Mouse (Mus musculus) neural tube, embryonic 14.5 days (tissue): ENCODE measurements around the gene Msantd3. TPM values are rescaled to one million over a fixed set of nuclear protein-coding genes. Genes with fewer than 3 reads are reported as not detected.

Experiments used
- ATAC-seq: fragments of 200-750 bp; cut with Nextera tagmentation; 2 replicates; pipeline ENCODE4 v1.8.0; 2017; ENCODE audit warnings: low read depth, mild to moderate bottlenecking, moderate TSS enrichment, moderate library complexity
- H3K27ac ChIP-seq: fragments of 300-500 bp; sonication (generic); 2 replicates; pipeline ENCODE4 v1.5.1; 2014; ENCODE audit warnings: low read depth, mild to moderate bottlenecking, control low read depth, low read length, moderate library complexity, mixed read lengths
- H3K27me3 ChIP-seq: fragments of 300-500 bp; sonication (generic); 2 replicates; pipeline ENCODE4 v1.6.1; 2014; ENCODE audit warnings: low read length; ENCODE audit not compliant: control insufficient read depth, insufficient read depth
- H3K36me3 ChIP-seq: fragments of 300-500 bp; sonication (generic); 2 replicates; pipeline ENCODE4 v1.6.1; 2014; ENCODE audit warnings: low read length, mixed read lengths; ENCODE audit not compliant: control insufficient read depth, insufficient read depth
- H3K4me1 ChIP-seq: fragments of 300-500 bp; sonication (generic); 2 replicates; pipeline ENCODE4 v1.6.1; 2014; ENCODE audit warnings: low read length; ENCODE audit not compliant: control insufficient read depth, insufficient read depth
- H3K4me2 ChIP-seq: fragments of 300-500 bp; sonication (generic); 2 replicates; pipeline ENCODE4 v1.6.1; 2014; ENCODE audit warnings: mild to moderate bottlenecking, low read depth, low read length, control low read depth
- H3K4me3 ChIP-seq: fragments of 300-500 bp; sonication (generic); 2 replicates; pipeline ENCODE4 v1.5.1; 2014; ENCODE audit warnings: low read depth, low read length, control low read depth, mixed read lengths
- H3K9ac ChIP-seq: fragments of 300-500 bp; sonication (generic); replicated peaks from 2 replicates; pipeline ENCODE4 v1.6.1; 2014; ENCODE audit warnings: low read depth, mild to moderate bottlenecking, control low read depth, low read length, mixed read lengths
- H3K9me3 ChIP-seq: fragments of 300-500 bp; sonication (generic); 2 replicates; pipeline ENCODE4 v1.6.1; 2016; ENCODE audit warnings: low read length; ENCODE audit not compliant: control insufficient read depth
- WGBS: fragments of 180-500 bp; shearing (Covaris S2); extraction: QIAGEN DNeasy Blood & Tissue Kit; methylation state at CpG from one replicate; pipeline ENCODE4 v1.1.7; 2014; 5-methylcytosine and 5-hydroxymethylcytosine counted together
- polyA plus RNA-seq: library from polyadenylated mRNA; unstranded; fragments of >200 nt; fragmentation: Nextera tagmentation; extraction: Ambion mirVana; gene quantifications from 2 replicates; pipeline ENCODE4 v1.2.1, GENCODE M21; 2014

Gene Msantd3
- polyA plus RNA-seq, 1 experiment from 2014 or later, result 23.8 TPM

DNA sequence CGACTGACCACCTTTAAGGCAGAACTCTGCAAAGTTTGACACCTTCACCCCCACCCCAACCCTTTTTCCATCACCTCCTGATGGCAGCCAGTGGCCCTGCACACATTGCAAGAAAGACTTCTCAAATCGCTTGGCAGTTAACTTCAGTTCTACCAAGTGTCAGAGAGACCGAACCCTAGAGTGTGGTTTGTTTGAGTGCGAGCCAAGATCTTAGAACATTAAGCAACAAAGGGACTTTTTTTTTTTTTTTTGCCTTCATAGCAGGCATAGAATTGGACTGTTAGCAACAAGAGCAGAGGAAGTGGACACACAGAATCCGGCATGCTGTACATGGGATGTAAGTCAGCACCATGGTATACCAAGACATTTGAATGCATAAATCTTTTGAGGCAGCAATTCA lies 9.9 kb downstream of the Msantd3 start:
- peaks cover 24% of the 10 kb centered on the region for H3K4me1 ChIP-seq
- H3K4me2 ChIP-seq, result no peak overlapping the region
- H3K4me3 ChIP-seq, result no peak overlapping the region
- no peak overlapping the region for H3K9ac ChIP-seq
- no peaks in the 10 kb centered on the region for H3K9me3 ChIP-seq
- 69% methylated on average over 5 of the region's 5 CpGs for WGBS
- H3K27me3 ChIP-seq, result no peaks in the 10 kb centered on the region
- no peak overlapping the region for H3K27ac ChIP-seq
- ATAC-seq, result no peak
- H3K36me3 ChIP-seq, result peaks cover 12% of the 10 kb centered on the region; the same call in 1 of the 2 replicates

DNA sequence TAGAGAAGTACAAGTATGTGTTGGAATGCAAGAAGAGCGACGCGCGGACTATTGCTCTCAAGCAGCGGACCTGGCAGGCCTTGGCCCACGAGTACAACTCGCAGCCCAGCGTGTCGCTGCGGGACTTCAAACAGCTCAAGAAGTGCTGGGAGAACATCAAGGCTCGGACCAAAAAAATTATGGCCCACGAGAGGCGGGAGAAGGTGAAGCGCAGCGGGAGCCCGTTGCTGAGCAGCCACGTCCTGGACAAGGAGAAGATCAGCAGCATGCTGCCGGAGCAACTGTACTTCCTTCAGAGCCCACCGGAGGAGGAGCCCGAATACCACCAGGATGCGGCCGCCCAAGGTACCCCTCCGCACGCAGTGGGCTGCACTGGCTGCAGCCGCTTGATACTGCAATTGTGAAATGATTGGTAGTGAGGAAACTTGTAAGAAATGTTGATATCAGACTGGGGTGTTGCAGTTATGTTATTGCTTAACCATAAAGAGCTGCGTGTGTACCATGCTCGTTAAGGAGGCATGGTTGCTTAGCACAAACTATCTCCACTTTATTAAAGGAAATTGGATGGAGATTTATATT lies 12.8 kb downstream of the Msantd3 start:
- Histone ChIP-seq H3K9ac (no peak overlapping the region), H3K27ac (no peak overlapping the region), H3K9me3 (no peaks in the 10 kb centered on the region), H3K36me3 (peaks cover 12% of the 10 kb centered on the region; the same call in 1 of the 2 replicates), H3K27me3 (no peaks in the 10 kb centered on the region), H3K4me2 (no peak overlapping the region), H3K4me3 (no peak overlapping the region), H3K4me1 (peaks cover 10% of the 10 kb centered on the region; the same call in 1 of the 2 replicates)
- no peak for ATAC-seq
- 96% methylated on average over 27 of the region's 27 CpGs for WGBS

DNA sequence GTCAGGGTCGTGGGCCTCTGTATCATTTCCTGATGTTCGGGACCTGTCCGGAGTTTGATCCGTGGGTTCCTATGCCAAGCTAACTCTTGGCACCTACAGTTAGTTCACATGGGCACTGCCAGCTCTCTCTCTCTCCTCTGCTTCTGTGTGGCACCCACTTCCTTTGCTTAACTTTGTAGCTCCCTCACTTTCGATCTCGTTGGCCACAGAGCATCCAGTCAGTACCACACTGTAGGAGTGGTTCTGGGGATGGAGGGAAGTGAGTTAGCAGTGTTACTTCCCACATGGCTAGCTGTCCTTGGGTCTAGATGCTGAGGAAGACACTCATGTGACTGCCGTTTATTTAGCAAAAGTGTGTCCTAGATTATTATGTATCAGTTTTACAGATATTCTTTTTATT lies 14.4 kb downstream of the Msantd3 start:
- no peak for ATAC-seq
- Histone ChIP-seq H3K4me1 (peaks cover 2% of the 10 kb centered on the region; the same call in 1 of the 2 replicates), H3K9ac (no peak overlapping the region), H3K4me2 (no peak overlapping the region), H3K27me3 (no peaks in the 10 kb centered on the region), H3K9me3 (no peaks in the 10 kb centered on the region), H3K4me3 (no peak overlapping the region), H3K27ac (no peak overlapping the region), H3K36me3 (peaks cover 12% of the 10 kb centered on the region; the same call in 1 of the 2 replicates)
- 96% methylated on average over 7 of the region's 7 CpGs for WGBS

DNA sequence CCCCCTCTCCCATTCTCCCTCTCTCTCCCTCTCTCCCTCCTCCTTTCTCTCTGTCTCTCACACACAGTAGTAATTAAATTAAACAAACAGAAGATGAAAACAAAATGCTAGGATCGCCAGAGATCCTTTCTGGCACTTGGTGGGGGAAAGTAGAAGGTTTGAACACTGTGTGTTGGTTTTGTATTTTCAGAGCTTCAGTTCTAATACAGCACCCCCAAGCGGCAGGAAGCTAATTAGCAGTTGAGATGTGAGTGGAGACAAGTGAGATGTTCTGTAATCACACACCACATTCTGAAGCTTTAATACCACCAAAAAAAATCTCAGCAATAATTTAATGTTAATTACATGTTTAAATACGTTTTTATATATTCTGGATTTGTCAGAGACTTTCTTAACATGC lies 16.0 kb downstream of the Msantd3 start:
- 30% methylated on average over 3 of the region's 3 CpGs for WGBS

DNA sequence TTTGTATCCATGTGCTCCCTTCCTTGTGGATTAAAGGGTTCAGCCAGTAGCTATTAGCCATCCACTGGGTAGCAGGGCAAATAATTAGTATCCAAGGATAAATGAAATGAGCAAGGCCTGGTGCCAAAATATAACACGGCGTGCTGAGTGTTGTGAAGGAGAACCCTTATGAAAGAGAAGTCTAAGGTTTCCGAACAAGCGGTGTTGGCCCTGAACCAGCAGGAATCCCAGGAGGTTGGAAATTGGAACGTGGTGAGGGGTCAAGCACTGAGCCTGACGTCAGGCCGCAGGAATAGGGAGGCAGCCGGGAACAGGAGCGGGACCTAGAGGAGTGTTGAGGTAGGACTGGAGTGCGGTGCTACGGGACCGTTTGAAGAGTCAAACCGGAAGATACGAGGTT lies 19.9 kb downstream of the Msantd3 start:
- Histone ChIP-seq H3K4me2 (no peak overlapping the region), H3K4me3 (no peak overlapping the region), H3K9me3 (no peaks in the 10 kb centered on the region), H3K9ac (no peak overlapping the region), H3K27me3 (no peaks in the 10 kb centered on the region), H3K27ac (no peak overlapping the region), H3K4me1 (no peaks in the 10 kb centered on the region), H3K36me3 (peaks cover 17% of the 10 kb centered on the region; the same call in 1 of the 2 replicates)
- WGBS, result 80% methylated on average over 14 of the region's 14 CpGs
- ATAC-seq, result no peak

More for the DNA sequence above, 16.0 kb downstream of the Msantd3 start:
- Histone ChIP-seq H3K4me2 (no peak overlapping the region), H3K27ac (no peak overlapping the region), H3K4me3 (no peak overlapping the region), H3K27me3 (no peaks in the 10 kb centered on the region), H3K9me3 (no peaks in the 10 kb centered on the region), H3K9ac (no peak overlapping the region), H3K4me1 (no peaks in the 10 kb centered on the region), H3K36me3 (peaks cover 14% of the 10 kb centered on the region; the same call in 1 of the 2 replicates)
- no peak for ATAC-seq

DNA sequence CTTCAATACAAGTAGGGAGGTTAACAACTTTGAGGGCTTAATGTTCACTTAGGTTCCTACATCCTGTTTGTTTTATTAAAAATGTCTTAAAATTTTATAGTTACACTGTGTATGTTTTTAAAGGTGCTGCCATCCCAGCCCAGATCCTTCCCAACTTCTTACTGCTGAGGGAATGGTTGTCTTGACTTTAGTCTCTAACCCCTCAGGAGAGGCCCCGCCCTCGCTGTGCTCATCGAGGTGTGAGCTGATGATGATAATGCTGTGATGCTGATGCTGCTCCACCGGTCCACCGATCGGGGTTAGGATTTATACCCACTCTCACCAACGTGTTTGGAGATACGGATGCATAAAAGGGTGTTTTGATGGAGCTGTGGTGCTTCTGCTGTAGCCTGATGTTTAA lies 22.1 kb downstream of the Msantd3 start:
- Histone ChIP-seq H3K4me2 (no peak overlapping the region), H3K27me3 (no peaks in the 10 kb centered on the region), H3K36me3 (peaks cover 17% of the 10 kb centered on the region; the same call in 1 of the 2 replicates), H3K4me1 (no peaks in the 10 kb centered on the region), H3K9ac (no peak overlapping the region), H3K4me3 (no peak overlapping the region), H3K9me3 (no peaks in the 10 kb centered on the region), H3K27ac (no peak overlapping the region)
- ATAC-seq, result no peak
- WGBS, result 86% methylated on average over 8 of the region's 8 CpGs

DNA sequence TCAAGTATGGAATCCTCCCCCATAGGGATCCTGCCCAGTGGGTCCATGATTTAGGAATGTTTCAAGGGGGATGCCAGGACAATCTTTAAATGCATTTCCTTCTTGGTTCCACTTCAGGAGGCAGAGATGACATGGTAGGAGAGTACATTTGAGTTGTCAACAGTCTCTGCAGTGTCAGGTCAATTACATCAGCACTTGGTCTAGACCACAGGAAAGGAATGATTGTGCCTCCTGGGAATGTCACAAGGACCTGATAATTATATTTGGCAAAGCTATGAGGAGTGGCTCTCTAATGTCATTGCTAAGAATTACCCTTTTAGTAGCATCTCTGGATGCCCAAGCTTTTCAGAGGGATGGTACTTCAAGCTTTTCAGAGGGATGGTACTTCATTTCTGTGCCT lies 25.2 kb downstream of the Msantd3 start:
- H3K4me1 ChIP-seq, result no peaks in the 10 kb centered on the region
- no peak overlapping the region for H3K4me3 ChIP-seq
- H3K36me3 ChIP-seq, result peaks cover 17% of the 10 kb centered on the region; the same call in 1 of the 2 replicates
- H3K4me2 ChIP-seq, result no peak overlapping the region
- no peak for ATAC-seq
- no peak overlapping the region for H3K27ac ChIP-seq
- no peaks in the 10 kb centered on the region for H3K27me3 ChIP-seq
- H3K9me3 ChIP-seq, result no peaks in the 10 kb centered on the region
- no peak overlapping the region for H3K9ac ChIP-seq

DNA sequence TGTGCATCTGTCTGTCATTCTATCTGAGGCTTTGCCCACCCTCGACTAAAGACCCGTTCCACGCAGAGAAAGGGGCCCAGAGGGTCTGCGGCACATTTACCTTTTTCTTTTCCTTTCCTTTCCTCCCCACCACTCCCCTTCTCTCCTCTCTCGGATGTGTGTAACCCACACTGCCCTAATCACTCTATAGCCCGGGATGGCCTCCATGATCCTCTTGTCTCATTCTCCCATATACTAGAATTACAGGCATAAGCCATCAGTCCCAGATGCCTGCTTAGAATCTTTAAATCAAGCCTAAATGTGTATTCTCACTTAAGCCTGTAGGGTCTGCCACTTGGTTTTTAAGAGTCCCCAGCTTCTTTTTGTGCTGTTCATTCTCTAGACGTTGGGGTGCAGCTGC lies 36.6 kb downstream of the Msantd3 start:
- ATAC-seq, result no peak
- WGBS, result 90% methylated on average over 7 of the region's 7 CpGs
- Histone ChIP-seq H3K9me3 (no peaks in the 10 kb centered on the region), H3K27ac (no peak overlapping the region), H3K36me3 (no peaks in the 10 kb centered on the region), H3K4me3 (no peak overlapping the region), H3K4me1 (no peaks in the 10 kb centered on the region), H3K9ac (no peak overlapping the region), H3K27me3 (no peaks in the 10 kb centered on the region), H3K4me2 (no peak overlapping the region)

DNA sequence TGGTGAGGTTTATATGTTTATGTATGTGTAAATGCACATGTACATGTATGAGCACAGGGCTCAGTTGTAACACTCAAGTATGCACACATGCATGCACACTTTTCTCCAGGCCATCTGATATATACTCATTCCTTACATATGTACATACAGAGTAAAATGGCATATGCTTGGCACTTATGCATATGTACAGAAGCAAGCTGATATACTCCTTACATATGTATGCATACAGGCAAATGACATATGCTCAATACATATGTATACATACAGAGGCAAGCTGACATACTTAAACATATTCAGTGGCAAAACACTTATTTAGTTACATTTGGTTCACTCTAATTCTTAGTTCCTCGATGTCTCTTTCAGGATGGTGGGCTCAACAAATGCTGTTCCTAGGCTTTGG lies 38.1 kb downstream of the Msantd3 start:
- Histone ChIP-seq H3K27me3 (no peaks in the 10 kb centered on the region), H3K9me3 (no peaks in the 10 kb centered on the region), H3K9ac (no peak overlapping the region), H3K27ac (no peak overlapping the region), H3K4me2 (no peak overlapping the region), H3K4me3 (no peak overlapping the region), H3K4me1 (no peaks in the 10 kb centered on the region), H3K36me3 (no peaks in the 10 kb centered on the region)
- no peak for ATAC-seq
- WGBS, result 92% methylated on average over 1 of the region's 1 CpGs
